Mouse (Mus musculus) kidney, adult 8-10 months (tissue): Measurements from ENCODE around the gene Ccdc9.
A peak's percentile ranks its signal among the peaks of the same experiment; 100 is the strongest.
"Not testable (repeated sequence)": the region's sequence is repeated elsewhere in the genome, so short reads cannot be mapped to it uniquely, and the experiment has no call there.

ENCODE experiments used
- DNase-seq, 2 experiments: peaks; one replicate each; pipeline ENCODE4 v3.0.0; 2022

Gene Ccdc9

GRCm38 (mm10) chr7:16308093-16308492 is 21.5 kb upstream of the Ccdc9 start, which contains the start of gene Bbc3:
Gene Bbc3 (plus strand): TSS chr7:16308393.
- DNase-seq: not testable (repeated sequence)

DNA sequence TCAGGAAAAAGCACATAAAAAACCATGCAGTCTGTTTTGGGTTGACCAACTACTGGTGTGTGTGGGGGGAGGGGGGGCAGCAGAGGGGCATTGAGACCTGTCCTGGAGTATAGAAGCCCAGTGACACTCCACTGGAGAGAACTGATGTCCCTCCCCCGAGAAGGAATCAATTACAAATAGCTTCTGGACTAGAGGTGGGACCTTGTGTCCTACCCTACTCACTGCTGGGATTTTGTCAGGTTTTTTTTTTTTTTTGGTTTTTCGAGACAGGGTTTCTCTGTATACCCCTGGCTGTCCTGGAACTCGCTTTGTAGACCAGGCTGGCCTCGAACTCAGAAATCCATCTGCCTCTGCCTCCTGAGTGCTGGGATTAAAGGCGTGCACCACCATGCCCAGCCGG is 20.5 kb upstream of the Ccdc9 start:
- DNase-seq: not testable (repeated sequence)

GRCm38 (mm10) chr7:16299419-16300035 is 12.9 kb upstream of the Ccdc9 start:
- peak; percentile 79 to 82 for DNase-seq

DNA sequence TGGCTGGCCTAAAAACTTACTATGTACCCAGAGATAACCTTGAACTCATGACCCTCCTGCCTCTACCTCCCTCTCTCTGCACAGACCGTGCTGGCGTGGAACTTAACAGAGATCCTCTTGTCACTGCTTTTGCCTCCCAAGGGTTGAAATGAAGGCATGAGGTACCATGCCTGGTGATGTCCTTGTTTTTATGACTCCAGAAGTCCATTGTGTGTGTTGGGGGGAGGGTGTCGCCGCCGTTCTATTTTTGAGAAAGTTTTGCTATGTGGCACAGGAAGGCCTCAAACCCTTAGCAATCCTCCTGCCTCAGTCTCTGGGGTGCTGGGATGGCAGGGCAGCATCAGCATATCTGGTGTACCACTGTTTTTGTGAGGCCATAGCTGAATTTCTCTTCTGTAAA is 12.3 kb upstream of the Ccdc9 start:
- no peak for DNase-seq

- no peak for DNase-seq
Measured at GRCm38 (mm10) chr7:16297616-16298015, 11.0 kb upstream of the Ccdc9 start.

- DNase-seq: peak; percentile 80 to 84
Measured at GRCm38 (mm10) chr7:16296766-16297390, 10.3 kb upstream of the Ccdc9 start.

DNA sequence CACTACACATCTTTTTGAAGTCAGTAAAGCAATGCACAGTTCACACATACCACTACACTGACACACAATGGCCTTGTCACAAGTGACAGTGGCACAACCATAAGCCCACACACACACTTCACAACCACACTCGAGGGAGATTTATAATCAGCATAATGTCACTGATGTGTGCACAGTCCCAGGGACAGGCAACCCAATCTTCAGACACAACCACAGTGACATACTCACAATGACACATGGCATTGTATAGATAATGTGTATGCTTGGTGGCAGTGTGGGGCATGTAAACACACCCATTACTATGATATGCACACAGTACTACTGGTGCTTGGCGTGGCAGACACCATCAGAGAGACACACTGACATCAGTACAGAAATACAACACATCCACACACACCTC is 9.6 kb upstream of the Ccdc9 start:
- DNase-seq: no peak

- DNase-seq: peak; percentile 74 to 79
Measured at GRCm38 (mm10) chr7:16295321-16295900, 8.8 kb upstream of the Ccdc9 start.

DNA sequence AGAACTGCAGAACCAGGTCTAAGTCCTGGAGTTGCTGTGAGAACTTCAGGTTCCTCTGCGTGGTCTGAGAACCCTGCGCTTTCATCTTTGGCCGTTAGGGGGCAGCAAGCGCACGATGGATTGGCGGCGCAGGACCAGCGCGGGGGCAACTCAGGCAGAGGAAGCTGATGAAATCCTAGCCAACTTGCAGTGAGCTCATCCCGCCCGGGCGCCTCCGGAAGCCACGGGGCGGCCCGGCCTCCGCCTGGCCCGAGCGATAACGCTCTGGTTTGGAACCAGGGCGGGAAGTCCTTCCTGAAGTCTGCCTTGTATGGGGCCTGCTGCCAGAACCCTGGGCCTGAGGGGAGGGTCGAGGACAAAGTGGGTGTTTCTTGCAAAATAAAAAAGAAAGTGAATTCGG is 8.2 kb upstream of the Ccdc9 start:
- peak; percentile 90 to 93 for DNase-seq

- no peak for DNase-seq
Measured at GRCm38 (mm10) chr7:16294346-16294745, 7.8 kb upstream of the Ccdc9 start.

- DNase-seq: no peak
Measured at GRCm38 (mm10) chr7:16287791-16288190, 1.2 kb upstream of the Ccdc9 start.

DNA sequence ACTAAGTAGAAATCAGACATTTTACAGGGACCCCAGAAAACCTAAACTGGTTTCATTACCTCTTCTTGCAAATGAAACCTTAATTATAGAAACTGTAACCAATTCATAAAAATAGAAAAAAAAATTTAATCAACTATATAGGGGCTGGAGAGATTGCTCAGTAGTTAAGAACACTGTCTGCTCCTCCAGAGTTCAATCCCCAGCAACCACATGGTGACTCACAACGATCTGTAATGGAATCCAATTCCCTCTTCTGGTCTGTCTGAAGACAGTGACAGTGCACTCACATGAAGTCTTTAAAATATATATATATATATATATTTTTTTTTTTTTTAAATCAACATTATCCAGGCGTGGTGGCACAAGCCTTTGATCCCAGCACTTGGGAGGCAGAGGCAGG is 421 bp upstream of the Ccdc9 start:
- no peak for DNase-seq

- DNase-seq: peak; percentile 83 to 91
Measured at GRCm38 (mm10) chr7:16285450-16286025, 1.1 kb downstream of the Ccdc9 start.

DNA sequence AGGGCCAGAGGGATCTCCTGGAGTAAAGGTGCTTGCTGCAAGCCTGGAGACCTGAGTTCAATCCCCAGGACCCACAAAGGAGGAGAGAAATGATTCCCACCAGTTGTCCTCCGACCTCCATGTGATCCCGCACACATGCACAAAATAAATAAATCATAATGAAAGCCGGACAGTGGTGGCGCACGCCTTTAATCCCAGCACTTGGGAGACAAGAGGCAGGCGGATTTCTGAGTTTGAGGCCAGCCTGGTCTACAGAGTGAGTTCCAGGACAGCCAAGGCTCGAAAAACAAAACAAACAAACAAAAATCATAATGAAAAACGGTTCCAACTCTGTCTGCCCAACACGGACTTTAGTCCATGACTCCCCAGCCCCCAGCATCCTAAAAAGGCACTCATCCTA is 1.7 kb downstream of the Ccdc9 start:
- no peak for DNase-seq

DNA sequence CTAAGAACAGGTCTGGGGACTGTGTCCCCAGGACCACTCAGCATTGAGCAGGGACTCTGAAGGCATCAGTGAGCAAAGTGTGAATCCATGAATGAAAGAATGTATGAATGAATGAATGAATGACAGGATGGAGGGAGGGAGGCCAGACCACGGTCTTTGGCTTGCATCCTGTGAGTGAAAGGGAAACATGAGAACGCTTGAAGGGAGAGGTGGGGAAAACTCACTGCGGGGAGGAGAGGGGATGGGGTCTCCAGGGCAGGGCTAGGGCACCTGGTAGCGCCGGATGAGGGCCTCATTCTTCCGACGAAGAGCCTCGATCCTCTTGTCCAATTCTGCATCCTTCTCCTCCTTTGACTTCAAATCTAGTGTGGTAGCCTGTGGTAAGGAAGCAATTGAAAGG is 2.6 kb downstream of the Ccdc9 start:
- no peak for DNase-seq

DNA sequence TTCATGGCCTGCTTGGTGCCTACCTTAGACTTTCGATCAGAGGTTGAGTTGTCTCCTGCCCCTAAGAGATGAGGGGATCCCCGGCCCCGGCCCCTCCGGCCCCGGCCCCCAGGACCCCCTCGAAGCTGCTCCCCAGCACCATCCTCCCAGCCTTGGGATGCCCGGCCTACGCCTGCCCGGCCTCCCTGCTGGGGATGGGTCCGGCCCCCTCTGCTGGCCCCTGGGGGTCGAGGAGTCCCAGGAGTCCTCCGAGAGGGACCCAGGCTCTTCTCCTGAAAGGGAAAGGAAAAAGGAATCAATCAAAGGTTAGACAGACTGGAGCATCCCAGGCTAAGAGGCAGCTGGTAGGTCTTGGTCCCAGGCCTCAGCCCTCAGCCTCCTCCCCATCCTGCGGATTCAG is 4.3 kb downstream of the Ccdc9 start:
- DNase-seq: no peak

DNA sequence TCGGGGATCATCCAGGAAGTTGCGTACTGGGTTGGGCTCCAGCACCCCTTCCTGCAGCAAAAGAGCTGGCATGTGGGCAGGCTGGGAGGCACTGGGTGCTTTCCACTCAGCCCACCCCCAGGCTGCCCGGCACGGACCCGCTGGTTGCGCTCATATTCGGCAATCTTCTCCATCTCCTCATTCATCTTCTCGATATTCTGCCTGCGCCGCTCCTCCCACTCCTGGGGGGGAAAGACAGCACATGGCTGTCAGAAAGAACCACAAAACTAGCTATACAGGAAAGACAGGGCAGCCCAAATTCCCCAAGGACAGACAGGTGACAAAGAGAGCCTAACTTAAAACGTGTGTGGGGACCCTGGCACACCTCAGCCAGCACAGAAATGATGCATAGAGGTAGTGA is 5.9 kb downstream of the Ccdc9 start:
- no peak for DNase-seq

DNA sequence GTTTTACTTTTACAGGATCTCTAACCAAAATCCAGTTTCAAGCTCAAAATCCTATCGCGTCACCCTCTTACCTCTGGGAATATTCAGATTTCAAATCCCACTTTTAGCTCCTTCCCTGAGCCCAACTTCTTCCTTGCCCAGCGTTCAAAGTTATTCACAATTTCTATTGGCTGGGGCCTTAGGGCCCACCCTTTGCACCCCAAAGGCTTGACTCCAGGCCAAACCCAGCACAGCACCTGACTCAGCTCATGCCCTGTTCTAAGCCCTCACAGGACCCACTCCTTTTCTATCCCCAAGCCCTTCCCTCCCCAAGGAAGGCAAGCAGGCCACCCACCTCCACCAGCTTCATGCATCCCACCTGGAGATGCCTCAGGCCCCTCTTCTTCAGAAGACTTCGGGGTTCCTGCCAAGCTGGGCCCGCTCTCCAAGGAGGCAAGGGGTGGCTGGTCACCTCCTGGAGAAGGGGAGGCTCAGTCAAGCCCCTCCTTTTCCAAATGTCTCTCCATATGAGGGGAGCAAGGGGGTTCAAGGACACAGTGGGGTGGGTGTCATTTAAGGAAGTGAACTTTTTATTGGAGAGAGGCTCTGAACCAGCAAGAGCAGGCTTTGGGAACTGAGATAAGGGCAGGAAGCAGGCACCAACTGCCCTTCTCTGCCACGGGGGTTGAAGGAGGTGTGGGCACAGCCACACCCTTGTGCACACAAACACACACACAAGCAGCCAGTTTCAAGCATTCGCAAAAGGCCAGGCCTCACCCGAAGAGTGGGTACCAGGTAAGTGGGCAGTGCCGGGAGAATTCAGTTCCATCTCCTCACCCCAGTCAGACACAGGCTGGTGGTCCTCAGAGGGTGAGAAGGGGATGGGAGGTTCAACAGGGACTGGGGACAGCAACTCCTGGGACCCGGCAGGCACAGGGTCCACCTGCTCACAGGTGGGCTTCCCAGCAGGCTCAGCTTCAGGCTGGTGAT is 11.4 kb downstream of the Ccdc9 start:
- no peak for DNase-seq

DNA sequence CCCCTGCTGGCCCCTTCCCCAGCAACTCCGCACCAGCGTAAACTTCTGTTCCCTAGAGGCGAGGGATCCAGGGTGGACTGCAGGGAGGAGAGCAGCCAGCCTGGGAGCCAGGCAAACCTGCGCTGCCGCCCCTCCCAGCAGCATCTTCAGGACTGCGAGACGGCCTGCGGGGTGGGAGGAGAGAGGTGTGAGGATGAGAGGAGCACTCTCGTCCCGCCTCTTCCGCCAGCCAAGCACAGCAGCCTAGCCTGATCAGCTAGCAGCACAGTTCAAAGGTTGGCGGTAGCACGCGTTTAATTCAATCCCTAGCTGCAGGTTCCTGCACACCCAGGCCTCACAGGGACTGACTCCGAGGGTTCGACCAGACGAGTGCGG is 12.8 kb downstream of the Ccdc9 start:
- peak; percentile 76 to 78 for DNase-seq

- peak; percentile 90 to 92 for DNase-seq
Measured at GRCm38 (mm10) chr7:16273081-16273765, 13.4 kb downstream of the Ccdc9 start, which contains the start of gene Inafm1. Gene Inafm1 (minus strand): TSS chr7:16273617.

GRCm38 (mm10) chr7:16272681-16273080 is 13.9 kb downstream of the Ccdc9 start:
- peak; percentile 64 to 69 for DNase-seq

GRCm38 (mm10) chr7:16271139-16271538 is 15.5 kb downstream of the Ccdc9 start:
- no peak for DNase-seq
